Mouse (Mus musculus): ENCODE measurements around the gene Klhl5.

Gene Klhl5

GRCm38 (mm10) chr5:65106876-65107772 lies at the start of gene Klhl5:
TSS of gene Klhl5 (plus strand) at chr5:65107539.
- peak; percentile 84 for DNase-seq (ENCODE audit: low read depth, low spot score)

- DNase-seq (ENCODE audit: low read depth, low spot score) = no peak
Measured at GRCm38 (mm10) chr5:65057596-65057995, 49.7 kb upstream of the Klhl5 start.

- DNase-seq (ENCODE audit: low read depth, low spot score) = no peak
Measured at GRCm38 (mm10) chr5:65059806-65060205, 47.5 kb upstream of the Klhl5 start.

- DNase-seq (ENCODE audit: low read depth, low spot score) = no peak
Measured at GRCm38 (mm10) chr5:65062236-65062635, 45.1 kb upstream of the Klhl5 start.

- no peak for DNase-seq (ENCODE audit: low read depth, low spot score)
Measured at GRCm38 (mm10) chr5:65063266-65063665, 44.1 kb upstream of the Klhl5 start.

- no peak for DNase-seq (ENCODE audit: low read depth, low spot score)
Measured at GRCm38 (mm10) chr5:65068166-65068565, 39.2 kb upstream of the Klhl5 start.

GRCm38 (mm10) chr5:65069872-65070271 lies 37.5 kb upstream of the Klhl5 start:
- DNase-seq (ENCODE audit: low read depth, low spot score) = no peak

GRCm38 (mm10) chr5:65071689-65072118 lies 35.6 kb upstream of the Klhl5 start:
- DNase-seq (ENCODE audit: low read depth, low spot score) = no peak

- no peak for DNase-seq (ENCODE audit: low read depth, low spot score)
Measured at GRCm38 (mm10) chr5:65073247-65073646, 34.1 kb upstream of the Klhl5 start.

- DNase-seq (ENCODE audit: low read depth, low spot score) = no peak
Measured at GRCm38 (mm10) chr5:65074693-65075092, 32.6 kb upstream of the Klhl5 start.

GRCm38 (mm10) chr5:65076087-65076486 lies 31.3 kb upstream of the Klhl5 start:
- no peak for DNase-seq (ENCODE audit: low read depth, low spot score)

- no peak for DNase-seq (ENCODE audit: low read depth, low spot score)
Measured at GRCm38 (mm10) chr5:65076748-65077147, 30.6 kb upstream of the Klhl5 start.

GRCm38 (mm10) chr5:65078081-65078480 lies 29.3 kb upstream of the Klhl5 start:
- DNase-seq (ENCODE audit: low read depth, low spot score) = no peak

- no peak for DNase-seq (ENCODE audit: low read depth, low spot score)
Measured at GRCm38 (mm10) chr5:65079881-65080280, 27.5 kb upstream of the Klhl5 start.

- DNase-seq (ENCODE audit: low read depth, low spot score) = no peak
Measured at GRCm38 (mm10) chr5:65081836-65082235, 25.5 kb upstream of the Klhl5 start.

GRCm38 (mm10) chr5:65086522-65086921 lies 20.8 kb upstream of the Klhl5 start:
- no peak for DNase-seq (ENCODE audit: low read depth, low spot score)

- no peak for DNase-seq (ENCODE audit: low read depth, low spot score)
Measured at GRCm38 (mm10) chr5:65089707-65090106, 17.6 kb upstream of the Klhl5 start.

- no peak for DNase-seq (ENCODE audit: low read depth, low spot score)
Measured at GRCm38 (mm10) chr5:65091184-65091858, 16.0 kb upstream of the Klhl5 start.

GRCm38 (mm10) chr5:65091921-65092320 lies 15.4 kb upstream of the Klhl5 start, which contains the start of gene Tmem156:
TSS of gene Tmem156 (minus strand) at chr5:65092132.
- no peak for DNase-seq (ENCODE audit: low read depth, low spot score)

GRCm38 (mm10) chr5:65093769-65094168 lies 13.6 kb upstream of the Klhl5 start:
- peak; percentile 75 for DNase-seq (ENCODE audit: low read depth, low spot score)

GRCm38 (mm10) chr5:65094902-65095545 lies 12.3 kb upstream of the Klhl5 start:
- no peak for DNase-seq (ENCODE audit: low read depth, low spot score)

- DNase-seq (ENCODE audit: low read depth, low spot score) = no peak
Measured at GRCm38 (mm10) chr5:65096082-65096481, 11.3 kb upstream of the Klhl5 start.
